Comparison of ENCODE assay signal across 1 mouse cellular context in genomic region chr16:3872216-3873047, GRCm38 (mm10).
TF ChIP-seq lines count a peak whose summit lies in the region.

Gene Naa60 (plus strand): TSS chr16:3872375.

TF ChIP-seq in CH12.LX, 34 proteins besides CTCF, POLR2A, EP300 and RAD21 (continued from another document):
- TF ChIP-seq MXI1 (IDR thresholded peaks at IDR 0.05; ENCODE audit: low read depth, low read length) (peak; percentile 94), E2F4 (IDR thresholded peaks at IDR 0.05; ENCODE audit: insufficient replicate concordance, low read depth, low read length) (no peak), ELF1 (IDR thresholded peaks at IDR 0.05; ENCODE audit: low read depth, low read length) (peak; percentile 76), UBTF (IDR thresholded peaks at IDR 0.05; ENCODE audit: low read depth, low read length) (no peak), MAFK (IDR thresholded peaks at IDR 0.05; ENCODE audit: insufficient replicate concordance, low read length) (no peak), JUN (IDR thresholded peaks at IDR 0.05; ENCODE audit: insufficient read depth, low read depth, low read length) (no peak), KAT2A (IDR thresholded peaks at IDR 0.05; ENCODE audit: insufficient replicate concordance, low read length) (peak; percentile 66; the same call in 1 of the 2 replicates), NELFE (IDR thresholded peaks at IDR 0.05; ENCODE audit: low read depth, low read length) (peak; percentile 68), SIN3A (IDR thresholded peaks at IDR 0.05; ENCODE audit: low read length) (peak; percentile 85), MAX (IDR thresholded peaks at IDR 0.05; ENCODE audit: low read length) (peak; percentile 68), PAX5 (IDR thresholded peaks at IDR 0.05; ENCODE audit: low read length) (no peak), ETS1 (conservative IDR thresholded peaks at IDR 0.05; ENCODE audit: low read depth, low read length) (peak; percentile 46), NRF1 (IDR thresholded peaks at IDR 0.05; ENCODE audit: low read depth, low read length) (no peak), TCF12 (IDR thresholded peaks at IDR 0.05; ENCODE audit: low read depth, low read length) (peak; percentile 11; the same call in 1 of the 2 replicates), MYC (IDR thresholded peaks at IDR 0.05; ENCODE audit: low read depth, low read length) (no peak; the same call in 1 of the 2 replicates), ZKSCAN1 (IDR thresholded peaks at IDR 0.05; ENCODE audit: borderline replicate concordance, low read depth, low read length) (no peak)
